Mouse (Mus musculus): ENCODE measurements around the gene Crtac1. TPM values are rescaled to one million over a fixed set of nuclear protein-coding genes. Genes with fewer than 3 reads are reported as not detected.

Crtac1 gene
- polyA plus RNA-seq, 1 experiment from 2014 or later: 43.8 TPM

DNA sequence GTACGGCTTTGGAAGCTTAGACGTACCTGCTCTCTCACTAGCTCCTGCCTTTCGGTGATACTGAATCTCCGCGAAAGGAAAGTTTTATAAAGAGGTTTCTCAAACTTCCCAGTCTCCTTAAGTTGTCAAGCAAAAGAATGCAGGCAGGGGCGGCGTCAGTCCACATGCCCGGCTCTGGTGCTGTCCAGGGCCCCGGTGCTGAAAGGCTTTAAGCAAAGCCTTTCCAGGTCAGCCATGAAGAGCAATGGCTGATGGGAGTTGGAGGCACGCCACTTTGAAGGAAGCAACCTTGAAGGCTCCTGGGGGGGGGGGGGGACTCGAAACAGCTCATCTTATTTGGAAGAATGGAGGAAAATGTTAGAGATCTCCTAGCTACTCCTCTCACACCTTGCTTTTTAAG is 34.3 kb downstream of the Crtac1 start:
- WGBS: 20% methylated on average over 11 of the region's 11 CpGs
- H3K4me1 ChIP-seq (replicated peaks; ENCODE audit: control insufficient read depth, insufficient read depth, low read length): no peaks in the 10 kb centered on the region
- H3K27ac ChIP-seq: no peak overlapping the region
- H3K9ac ChIP-seq: no peak overlapping the region
- no peak for ATAC-seq (ENCODE audit: low FRiP score)
- no peak overlapping the region for H3K4me3 ChIP-seq (replicated peaks; ENCODE audit: low read length)
- DNase-seq (ENCODE audit: low spot score): no peak
- H3K27me3 ChIP-seq (ENCODE audit: control insufficient read depth, insufficient read depth, low read length): no peaks in the 10 kb centered on the region
- H3K36me3 ChIP-seq (replicated peaks; ENCODE audit: control insufficient read depth, insufficient read depth): no peaks in the 10 kb centered on the region
- H3K9me3 ChIP-seq (ENCODE audit: control insufficient read depth, low read length): no peaks in the 10 kb centered on the region
- H3K4me2 ChIP-seq (replicated peaks): no peak overlapping the region

DNA sequence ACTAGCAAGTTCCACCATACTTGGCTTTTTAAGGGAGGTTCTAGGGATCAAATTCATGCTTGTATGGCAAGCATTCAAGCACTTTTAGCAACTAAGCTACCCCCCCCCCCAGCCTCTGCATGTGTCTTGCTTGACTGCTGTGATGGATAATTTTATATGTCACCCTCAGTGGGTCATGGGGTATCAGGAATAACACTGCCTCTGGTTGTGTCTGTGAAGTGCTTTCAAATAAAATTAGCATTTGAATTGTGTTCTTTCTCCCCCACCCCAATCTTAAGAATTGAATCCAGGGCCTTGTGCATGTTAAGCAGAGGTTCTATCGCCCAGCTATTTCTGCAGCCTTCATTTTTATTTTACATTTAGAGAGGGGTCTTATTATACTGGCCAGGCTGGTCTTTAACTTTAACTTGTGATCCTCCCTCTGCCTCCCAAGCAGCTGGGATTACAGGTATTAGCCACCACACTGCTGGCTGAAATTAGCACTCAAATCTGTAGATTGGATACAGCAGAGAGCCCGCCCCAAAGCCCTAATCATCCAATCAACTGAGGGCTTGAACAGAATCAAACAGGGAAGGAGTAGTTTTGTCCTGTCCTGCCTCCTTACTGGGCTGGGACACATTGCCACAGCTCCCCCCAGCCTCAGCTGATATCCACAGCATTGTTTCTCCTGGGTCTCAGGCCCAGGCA is 36.6 kb downstream of the Crtac1 start:
- ATAC-seq (ENCODE audit: low FRiP score) (no peak), DNase-seq (ENCODE audit: low spot score) (no peak)
- Histone ChIP-seq H3K27me3 (ENCODE audit: control insufficient read depth, insufficient read depth, low read length) (no peaks in the 10 kb centered on the region), H3K4me2 (replicated peaks) (no peak overlapping the region), H3K9me3 (ENCODE audit: control insufficient read depth, low read length) (no peaks in the 10 kb centered on the region), H3K9ac (no peak overlapping the region), H3K4me1 (replicated peaks; ENCODE audit: control insufficient read depth, insufficient read depth, low read length) (peaks cover 4% of the 10 kb centered on the region; the same call in 1 of the 2 replicates), H3K4me3 (replicated peaks; ENCODE audit: low read length) (no peak overlapping the region), H3K36me3 (replicated peaks; ENCODE audit: control insufficient read depth, insufficient read depth) (no peaks in the 10 kb centered on the region), H3K27ac (no peak overlapping the region)
- 52% methylated on average over 2 of the region's 2 CpGs for WGBS

DNA sequence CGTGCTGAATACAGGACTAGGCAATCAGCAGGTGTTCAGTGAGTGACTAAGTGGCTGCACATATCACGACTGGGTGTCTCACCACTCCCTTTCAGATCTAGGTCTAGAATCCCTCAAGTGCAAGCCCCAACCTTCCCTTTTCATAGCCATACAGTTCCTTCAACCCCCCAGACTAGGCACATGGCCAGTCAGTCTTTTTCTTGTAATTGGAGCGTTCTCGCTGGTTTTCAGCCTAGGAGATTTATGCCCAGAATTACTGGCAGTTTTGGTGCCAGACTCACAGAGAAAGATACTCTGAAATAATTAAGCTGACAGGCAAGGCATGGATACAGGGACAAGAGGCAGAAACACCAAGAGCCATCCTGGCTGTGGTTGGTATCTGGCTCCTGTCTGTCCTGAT is 37.7 kb downstream of the Crtac1 start:
- no peak overlapping the region for H3K4me2 ChIP-seq (replicated peaks)
- peaks cover 4% of the 10 kb centered on the region; the same call in 1 of the 2 replicates for H3K4me1 ChIP-seq (replicated peaks; ENCODE audit: control insufficient read depth, insufficient read depth, low read length)
- no peak overlapping the region for H3K27ac ChIP-seq
- H3K4me3 ChIP-seq (replicated peaks; ENCODE audit: low read length): no peak overlapping the region
- WGBS: 74% methylated on average over 4 of the region's 4 CpGs
- no peaks in the 10 kb centered on the region for H3K27me3 ChIP-seq (ENCODE audit: control insufficient read depth, insufficient read depth, low read length)
- no peak overlapping the region for H3K9ac ChIP-seq
- no peaks in the 10 kb centered on the region for H3K9me3 ChIP-seq (ENCODE audit: control insufficient read depth, low read length)
- H3K36me3 ChIP-seq (replicated peaks; ENCODE audit: control insufficient read depth, insufficient read depth): no peaks in the 10 kb centered on the region
- DNase-seq (ENCODE audit: low spot score) (no peak), ATAC-seq (ENCODE audit: low FRiP score) (no peak)

DNA sequence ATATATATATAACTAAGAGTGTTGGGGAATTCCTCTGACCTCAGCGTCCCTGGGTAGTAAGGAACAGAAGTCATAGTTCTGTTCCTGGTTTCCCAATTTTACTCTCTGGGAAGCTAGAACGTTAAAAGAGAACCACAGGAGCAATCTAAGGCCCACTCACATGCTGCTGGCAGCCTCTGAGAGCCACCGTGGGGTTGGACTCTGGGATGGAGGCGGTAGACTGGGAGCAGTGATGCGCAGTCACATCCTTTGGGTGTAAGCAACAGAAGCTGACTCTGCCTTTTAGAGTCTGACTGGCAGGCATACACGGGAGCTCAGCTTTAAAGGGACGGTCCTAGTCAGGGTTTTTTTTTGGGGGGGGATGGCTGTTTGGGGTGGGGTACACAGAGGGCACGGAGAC is 39.5 kb downstream of the Crtac1 start:
- Histone ChIP-seq H3K27me3 (ENCODE audit: control insufficient read depth, insufficient read depth, low read length) (no peaks in the 10 kb centered on the region), H3K9me3 (ENCODE audit: control insufficient read depth, low read length) (no peaks in the 10 kb centered on the region), H3K27ac (no peak overlapping the region), H3K4me3 (replicated peaks; ENCODE audit: low read length) (no peak overlapping the region), H3K9ac (no peak overlapping the region), H3K4me2 (replicated peaks) (no peak overlapping the region), H3K4me1 (replicated peaks; ENCODE audit: control insufficient read depth, insufficient read depth, low read length) (peaks cover 4% of the 10 kb centered on the region; the same call in 1 of the 2 replicates), H3K36me3 (replicated peaks; ENCODE audit: control insufficient read depth, insufficient read depth) (no peaks in the 10 kb centered on the region)
- DNase-seq (ENCODE audit: low spot score) (no peak), ATAC-seq (ENCODE audit: low FRiP score) (no peak)
- WGBS: 83% methylated on average over 8 of the region's 8 CpGs

- ATAC-seq (ENCODE audit: low FRiP score) (no peak), DNase-seq (ENCODE audit: low spot score) (no peak)
- H3K9me3 ChIP-seq (ENCODE audit: control insufficient read depth, low read length): no peaks in the 10 kb centered on the region
- H3K4me1 ChIP-seq (replicated peaks; ENCODE audit: control insufficient read depth, insufficient read depth, low read length): peaks cover 17% of the 10 kb centered on the region
- H3K4me2 ChIP-seq (replicated peaks): no peak overlapping the region
- H3K9ac ChIP-seq: no peak overlapping the region
- H3K27ac ChIP-seq: no peak overlapping the region
- H3K4me3 ChIP-seq (replicated peaks; ENCODE audit: low read length): no peak overlapping the region
- H3K27me3 ChIP-seq (ENCODE audit: control insufficient read depth, insufficient read depth, low read length): no peaks in the 10 kb centered on the region
- H3K36me3 ChIP-seq (replicated peaks; ENCODE audit: control insufficient read depth, insufficient read depth): no peaks in the 10 kb centered on the region
- 81% methylated on average over 14 of the region's 14 CpGs for WGBS
These were observed 42.0 kb downstream of the Crtac1 start for GRCm38 (mm10) chr19:42389574-42389973.

DNA sequence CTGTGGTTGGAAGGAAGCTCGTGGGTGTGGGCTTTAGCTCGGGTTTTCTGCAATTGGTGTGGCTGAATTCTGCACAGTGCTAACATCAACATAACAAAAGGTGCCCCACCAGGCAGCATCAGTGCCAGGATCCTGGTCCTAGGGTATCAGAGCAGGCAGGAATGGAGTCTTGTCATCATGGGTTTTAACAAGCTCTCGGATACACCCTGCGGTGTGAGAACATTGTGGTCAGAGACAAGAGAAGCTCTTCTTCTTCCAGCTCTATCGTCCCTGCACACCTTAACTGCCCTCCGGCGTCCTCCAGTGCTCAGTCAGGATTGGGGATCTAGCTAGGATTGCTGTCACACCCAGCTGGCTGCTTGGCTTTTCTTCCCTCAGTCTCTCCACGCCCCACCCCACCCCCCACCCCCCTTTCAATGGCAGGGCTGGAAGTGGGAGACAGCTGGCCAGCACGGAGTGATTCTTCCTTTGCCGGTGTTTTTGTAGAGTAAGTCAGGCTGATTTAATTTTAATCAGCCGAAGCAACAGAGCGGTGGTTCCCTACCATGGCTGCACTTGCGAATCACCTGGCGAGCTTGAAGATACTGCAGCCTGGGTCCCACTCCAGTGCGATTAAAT is 46.5 kb downstream of the Crtac1 start:
- no peak for DNase-seq (ENCODE audit: low spot score)
- Histone ChIP-seq H3K9me3 (ENCODE audit: control insufficient read depth, low read length) (no peaks in the 10 kb centered on the region), H3K27ac (peak overlapping the region; percentile 4; the same call in 1 of the 2 replicates)

GRCm38 (mm10) chr19:42380981-42381373 is 50.6 kb downstream of the Crtac1 start:
- Histone ChIP-seq H3K4me3 (replicated peaks; ENCODE audit: low read length) (peak overlapping the region; percentile 19), H3K36me3 (replicated peaks; ENCODE audit: control insufficient read depth, insufficient read depth) (no peaks in the 10 kb centered on the region), H3K4me1 (replicated peaks; ENCODE audit: control insufficient read depth, insufficient read depth, low read length) (peaks cover 25% of the 10 kb centered on the region), H3K27ac (peak overlapping the region; percentile 64), H3K9me3 (ENCODE audit: control insufficient read depth, low read length) (no peaks in the 10 kb centered on the region), H3K27me3 (ENCODE audit: control insufficient read depth, insufficient read depth, low read length) (no peaks in the 10 kb centered on the region), H3K4me2 (replicated peaks) (peak overlapping the region; percentile 54), H3K9ac (peak overlapping the region; percentile 43)
- no peak for DNase-seq (ENCODE audit: low spot score)
- ATAC-seq (ENCODE audit: low FRiP score): peak; percentile 50; the same call in 1 of the 2 replicates
- WGBS: 2% methylated on average over 13 of the region's 13 CpGs

More for the DNA sequence above, 46.5 kb downstream of the Crtac1 start:
- peaks cover 25% of the 10 kb centered on the region for H3K4me1 ChIP-seq (replicated peaks; ENCODE audit: control insufficient read depth, insufficient read depth, low read length)
- no peak for ATAC-seq (ENCODE audit: low FRiP score)
- no peaks in the 10 kb centered on the region for H3K36me3 ChIP-seq (replicated peaks; ENCODE audit: control insufficient read depth, insufficient read depth)
- H3K4me2 ChIP-seq (replicated peaks): peak overlapping the region; percentile 34
- H3K9ac ChIP-seq: 0 out of 2 replicates have a peak overlapping the region, but pooled peaks have one; percentile 20
- H3K4me3 ChIP-seq (replicated peaks; ENCODE audit: low read length): 0 out of 2 replicates have a peak overlapping the region, but pooled peaks have one; percentile 4
- H3K27me3 ChIP-seq (ENCODE audit: control insufficient read depth, insufficient read depth, low read length): no peaks in the 10 kb centered on the region
- 7% methylated on average over 15 of the region's 15 CpGs for WGBS

DNA sequence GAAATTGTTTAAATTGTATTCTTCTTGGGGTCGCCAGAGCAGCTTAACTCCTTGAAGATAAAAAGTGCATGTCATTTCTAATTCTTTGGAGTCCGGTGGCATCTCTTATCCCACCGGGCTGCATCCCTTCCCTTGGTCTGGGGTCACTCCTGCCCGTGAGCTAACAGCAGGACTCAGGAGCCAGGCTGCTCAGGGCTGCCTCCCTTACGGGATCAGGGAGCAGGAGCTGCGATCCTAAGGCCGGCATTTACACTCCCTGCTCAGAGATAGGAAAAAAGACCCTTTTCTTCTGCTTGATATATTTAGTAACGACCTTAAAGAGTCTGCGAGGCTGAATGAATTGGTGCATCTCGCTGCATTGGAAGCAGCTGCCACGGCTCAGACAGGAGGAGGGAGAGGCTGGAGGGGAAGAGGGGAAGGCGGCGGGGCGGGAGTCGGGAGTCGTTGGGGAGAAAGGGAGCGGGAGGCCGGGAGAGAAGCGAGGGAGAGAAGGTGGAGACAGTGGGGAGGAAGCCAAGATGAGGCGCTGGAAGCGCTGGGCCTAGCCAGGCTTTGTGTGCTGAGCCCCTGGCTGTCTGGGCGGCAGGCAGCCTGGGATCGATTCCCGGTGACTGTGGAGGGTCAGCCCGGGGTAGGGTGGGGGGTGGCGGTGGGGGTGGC is 51.1 kb downstream of the Crtac1 start:
- peak overlapping the region; percentile 64 for H3K27ac ChIP-seq
- H3K27me3 ChIP-seq (ENCODE audit: control insufficient read depth, insufficient read depth, low read length): no peaks in the 10 kb centered on the region
- H3K9ac ChIP-seq: peak overlapping the region; percentile 43
- DNase-seq (ENCODE audit: low spot score): peak; percentile 44
- WGBS: 1% methylated on average over 26 of the region's 26 CpGs
- peak overlapping the region; percentile 19 for H3K4me3 ChIP-seq (replicated peaks; ENCODE audit: low read length)
- ATAC-seq (ENCODE audit: low FRiP score): peak; percentile 62; the same call in 1 of the 2 replicates
- H3K4me2 ChIP-seq (replicated peaks): peak overlapping the region; percentile 54
- H3K4me1 ChIP-seq (replicated peaks; ENCODE audit: control insufficient read depth, insufficient read depth, low read length): peaks cover 20% of the 10 kb centered on the region
- no peaks in the 10 kb centered on the region for H3K36me3 ChIP-seq (replicated peaks; ENCODE audit: control insufficient read depth, insufficient read depth)
- H3K9me3 ChIP-seq (ENCODE audit: control insufficient read depth, low read length): no peaks in the 10 kb centered on the region

- Histone ChIP-seq H3K27ac (no peak overlapping the region), H3K4me1 (replicated peaks; ENCODE audit: control insufficient read depth, insufficient read depth, low read length) (peaks cover 13% of the 10 kb centered on the region), H3K9ac (peak overlapping the region; percentile 43; the same call in 1 of the 2 replicates), H3K4me3 (replicated peaks; ENCODE audit: low read length) (no peak overlapping the region), H3K36me3 (replicated peaks; ENCODE audit: control insufficient read depth, insufficient read depth) (no peaks in the 10 kb centered on the region), H3K4me2 (replicated peaks) (no peak overlapping the region), H3K27me3 (ENCODE audit: control insufficient read depth, insufficient read depth, low read length) (no peaks in the 10 kb centered on the region), H3K9me3 (ENCODE audit: control insufficient read depth, low read length) (no peaks in the 10 kb centered on the region)
- ATAC-seq (ENCODE audit: low FRiP score) (no peak), DNase-seq (ENCODE audit: low spot score) (no peak)
- WGBS: 48% methylated on average over 8 of the region's 8 CpGs
These were observed 51.8 kb downstream of the Crtac1 start for GRCm38 (mm10) chr19:42379798-42380197.
